In genomic region chr4:32153356-32153755, GRCm38 (mm10) we compare ENCODE assay signal across 7 mouse cellular contexts.
DNase-seq lines count a peak whose midpoint lies in the region; ATAC-seq lines count a peak whose summit lies in the region.

No protein-coding gene starts in this region.

- no peaks in the 10 kb centered on the region for H3K27me3 ChIP-seq in midbrain, embryonic 14.5 days (ENCODE audit: control insufficient read depth, insufficient read depth, low read length)

- H3K4me2 ChIP-seq in midbrain, embryonic 14.5 days (ENCODE audit: low read length) = no peak overlapping the region

- peak; percentile 32 for DNase-seq in 3T3-L1 (ENCODE audit: low read depth, low spot score)
- DNase-seq in B cell, adult 2 months = peak; percentile 67 to 68
- DNase-seq in cerebellum, postnatal 14 days = peak; percentile 56 to 63
- DNase-seq in heart, postnatal 14 days = peak; percentile 14 to 26
- DNase-seq in layer of hippocampus, postnatal 10 days (ENCODE audit: low spot score in 2 of 2) = peak; percentile 14 to 34
- DNase-seq in midbrain, embryonic 14.5 days = peak; percentile 70
- peak; percentile 13 to 58 for DNase-seq in thymus, postnatal 10 days (ENCODE audit: low spot score in 2 of 2)

- no peak overlapping the region for H3K9ac ChIP-seq in midbrain, embryonic 14.5 days (replicated peaks; ENCODE audit: low read length)

- no peaks in the 10 kb centered on the region for H3K4me1 ChIP-seq in midbrain, embryonic 14.5 days (ENCODE audit: control insufficient read depth, insufficient read depth, low read length)

- H3K27ac ChIP-seq in midbrain, embryonic 14.5 days (replicated peaks; ENCODE audit: low read depth, low read length) = no peak overlapping the region

- H3K36me3 ChIP-seq in midbrain, embryonic 14.5 days (ENCODE audit: control insufficient read depth, insufficient read depth, low read length) = no peaks in the 10 kb centered on the region

- intact Hi-C loops in heart, postnatal 14 days (cut with DNase I) = loop anchor here (2.0 to 5.0 kb wide), 3 partner anchors 95 to 419 kb away; no protein-coding TSS in a partner anchor

- no peaks in the 10 kb centered on the region for H3K9me3 ChIP-seq in midbrain, embryonic 14.5 days (ENCODE audit: control insufficient read depth, low read length)

- ATAC-seq in midbrain, embryonic 14.5 days (ENCODE audit: low FRiP score, low TSS enrichment) = peak; percentile 64; the same call in 1 of the 2 replicates

- 77% methylated on average over 4 of the region's 4 CpGs for WGBS in midbrain, embryonic 14.5 days

- H3K4me3 ChIP-seq in midbrain, embryonic 14.5 days (replicated peaks; ENCODE audit: low read depth, low read length) = no peak overlapping the region

Comparison
In these comparisons a context has a peak if more than half of its experiments do, and no peak if none do; other contexts are left out.
1. DNase-seq: peak in every context shown above with its lines; median percentile 70 in midbrain, embryonic 14.5 days; 68 in B cell, adult 2 months; 60 in cerebellum, postnatal 14 days; 36 in thymus, postnatal 10 days; 32 in 3T3-L1; 24 in layer of hippocampus, postnatal 10 days; 20 in heart, postnatal 14 days.